Mouse (Mus musculus) forebrain, embryonic 12.5 days (tissue): Measurements from ENCODE around the gene Fstl4. TPM values are rescaled to one million over a fixed set of nuclear protein-coding genes. Genes with fewer than 3 reads are reported as not detected.
A peak's percentile ranks its signal among the peaks of the same experiment; 100 is the strongest.

ENCODE experiments used
- ATAC-seq: fragments of 200-750 bp; cut with Nextera tagmentation; 2 replicates; pipeline ENCODE4 v1.8.0; 2017; ENCODE audit warnings: moderate TSS enrichment; ENCODE audit not compliant: low FRiP score
- H3K27ac ChIP-seq: fragments of 300-500 bp; sonication (generic); 2 replicates; pipeline ENCODE4 v1.5.1; 2016; ENCODE audit warnings: mild to moderate bottlenecking
- H3K27me3 ChIP-seq: fragments of 300-500 bp; sonication (generic); 2 replicates; pipeline ENCODE4 v1.6.1; 2016; ENCODE audit warnings: mild to moderate bottlenecking
- H3K36me3 ChIP-seq: fragments of 300-500 bp; sonication (generic); replicated peaks from 2 replicates; pipeline ENCODE4 v1.6.1; 2016; ENCODE audit warnings: mild to moderate bottlenecking
- H3K4me1 ChIP-seq: fragments of 300-500 bp; sonication (generic); 2 replicates; pipeline ENCODE4 v1.6.1; 2016
- H3K4me2 ChIP-seq: fragments of 300-500 bp; sonication (generic); 2 replicates; pipeline ENCODE4 v1.6.1; 2016; ENCODE audit warnings: mild to moderate bottlenecking, moderate library complexity
- H3K4me3 ChIP-seq: fragments of 300-500 bp; sonication (generic); replicated peaks from 2 replicates; pipeline ENCODE4 v1.5.1; 2016; ENCODE audit warnings: mild to moderate bottlenecking
- H3K9ac ChIP-seq: fragments of 300-500 bp; sonication (generic); 2 replicates; pipeline ENCODE4 v1.6.1; 2016; ENCODE audit warnings: mild to moderate bottlenecking
- H3K9me3 ChIP-seq: fragments of 300-500 bp; sonication (generic); 2 replicates; pipeline ENCODE4 v1.6.1; 2016
- WGBS: fragments of 180-500 bp; shearing (Covaris S2); methylation state at CpG from one replicate; pipeline ENCODE4 v1.1.7; 2016; 5-methylcytosine and 5-hydroxymethylcytosine counted together
- polyA plus RNA-seq: library from polyadenylated mRNA; unstranded; fragments of >200 nt; fragmentation: Nextera tagmentation; extraction: Ambion mirVana; gene quantifications from 2 replicates; pipeline ENCODE4 v1.2.1, GENCODE M21; 2016

Fstl4 gene
- polyA plus RNA-seq, 1 experiment from 2014 or later: 1.0 TPM

- H3K4me3 ChIP-seq: no peak overlapping the region
- no peaks in the 10 kb centered on the region for H3K27me3 ChIP-seq
- no peak for ATAC-seq
- no peaks in the 10 kb centered on the region for H3K4me1 ChIP-seq
- no peak overlapping the region for H3K4me2 ChIP-seq
- H3K9me3 ChIP-seq: 0 out of 2 replicates have a peak, but pooled peaks cover 5% of the 10 kb centered on the region
- H3K36me3 ChIP-seq: no peaks in the 10 kb centered on the region
- H3K27ac ChIP-seq: no peak overlapping the region
- H3K9ac ChIP-seq: no peak overlapping the region
- 65% methylated on average over 2 of the region's 2 CpGs for WGBS
Observed at GRCm38 (mm10) chr11:52877662-52878061, 113.2 kb downstream of the Fstl4 start.

GRCm38 (mm10) chr11:52879958-52880357 lies 115.5 kb downstream of the Fstl4 start:
- Histone ChIP-seq H3K4me2 (no peak overlapping the region), H3K9ac (no peak overlapping the region), H3K36me3 (no peaks in the 10 kb centered on the region), H3K9me3 (no peaks in the 10 kb centered on the region), H3K4me3 (no peak overlapping the region), H3K4me1 (no peaks in the 10 kb centered on the region), H3K27ac (no peak overlapping the region), H3K27me3 (no peaks in the 10 kb centered on the region)
- 95% methylated on average over 2 of the region's 2 CpGs for WGBS
- no peak for ATAC-seq

GRCm38 (mm10) chr11:52886559-52887303 lies 122.3 kb downstream of the Fstl4 start:
- H3K27ac ChIP-seq: no peak overlapping the region
- no peak overlapping the region for H3K4me2 ChIP-seq
- 0 out of 2 replicates have a peak, but pooled peaks cover 7% of the 10 kb centered on the region for H3K27me3 ChIP-seq
- H3K36me3 ChIP-seq: no peaks in the 10 kb centered on the region
- 16% methylated on average over 6 of the region's 6 CpGs for whole genome bisulfite sequencing
- H3K9ac ChIP-seq: no peak overlapping the region
- ATAC-seq: no peak
- no peaks in the 10 kb centered on the region for H3K9me3 ChIP-seq
- H3K4me1 ChIP-seq: peaks cover 19% of the 10 kb centered on the region
- H3K4me3 ChIP-seq: no peak overlapping the region

- Histone ChIP-seq H3K4me1 (peaks cover 19% of the 10 kb centered on the region), H3K9me3 (no peaks in the 10 kb centered on the region), H3K36me3 (no peaks in the 10 kb centered on the region), H3K4me3 (no peak overlapping the region), H3K4me2 (no peak overlapping the region), H3K27me3 (0 out of 2 replicates have a peak, but pooled peaks cover 7% of the 10 kb centered on the region), H3K9ac (no peak overlapping the region), H3K27ac (no peak overlapping the region)
- 14% methylated on average over 6 of the region's 6 CpGs for WGBS
- no peak for ATAC-seq
Observed at GRCm38 (mm10) chr11:52888150-52888549, 123.7 kb downstream of the Fstl4 start.

- Histone ChIP-seq H3K4me2 (no peak overlapping the region), H3K27me3 (0 out of 2 replicates have a peak, but pooled peaks cover 7% of the 10 kb centered on the region), H3K9me3 (no peaks in the 10 kb centered on the region), H3K36me3 (no peaks in the 10 kb centered on the region), H3K27ac (no peak overlapping the region), H3K4me1 (peaks cover 19% of the 10 kb centered on the region), H3K9ac (no peak overlapping the region), H3K4me3 (no peak overlapping the region)
- ATAC-seq: no peak
- 88% methylated on average over 4 of the region's 4 CpGs for WGBS
Observed at GRCm38 (mm10) chr11:52889527-52889926, 125.1 kb downstream of the Fstl4 start.

GRCm38 (mm10) chr11:52890156-52890555 lies 125.7 kb downstream of the Fstl4 start:
- Histone ChIP-seq H3K4me1 (peaks cover 19% of the 10 kb centered on the region), H3K9ac (no peak overlapping the region), H3K4me2 (no peak overlapping the region), H3K9me3 (no peaks in the 10 kb centered on the region), H3K27ac (no peak overlapping the region), H3K36me3 (no peaks in the 10 kb centered on the region), H3K4me3 (no peak overlapping the region), H3K27me3 (0 out of 2 replicates have a peak, but pooled peaks cover 7% of the 10 kb centered on the region)
- no peak for ATAC-seq
- WGBS: 87% methylated on average over 7 of the region's 7 CpGs

- H3K27me3 ChIP-seq: no peaks in the 10 kb centered on the region; the same call in 1 of the 2 replicates
- ATAC-seq: no peak
- WGBS: 79% methylated on average over 5 of the region's 5 CpGs
Observed at GRCm38 (mm10) chr11:52904101-52904500, 139.7 kb downstream of the Fstl4 start.

GRCm38 (mm10) chr11:52910788-52911187 lies 146.4 kb downstream of the Fstl4 start:
- WGBS: 45% methylated on average over 7 of the region's 7 CpGs
- no peak overlapping the region for H3K4me2 ChIP-seq
- no peak for ATAC-seq
- H3K36me3 ChIP-seq: no peaks in the 10 kb centered on the region
- H3K9me3 ChIP-seq: no peaks in the 10 kb centered on the region
- H3K27me3 ChIP-seq: no peaks in the 10 kb centered on the region
- H3K9ac ChIP-seq: no peak overlapping the region
- no peak overlapping the region for H3K27ac ChIP-seq
- no peak overlapping the region for H3K4me3 ChIP-seq
- H3K4me1 ChIP-seq: peaks cover 11% of the 10 kb centered on the region; the same call in 1 of the 2 replicates

More at GRCm38 (mm10) chr11:52904101-52904500, 139.7 kb downstream of the Fstl4 start:
- Histone ChIP-seq H3K36me3 (no peaks in the 10 kb centered on the region), H3K4me2 (no peak overlapping the region), H3K27ac (no peak overlapping the region), H3K4me1 (no peaks in the 10 kb centered on the region), H3K9ac (no peak overlapping the region), H3K9me3 (no peaks in the 10 kb centered on the region), H3K4me3 (no peak overlapping the region)

GRCm38 (mm10) chr11:52914431-52914830 lies 150.0 kb downstream of the Fstl4 start:
- no peak overlapping the region for H3K4me3 ChIP-seq
- ATAC-seq: no peak
- peaks cover 16% of the 10 kb centered on the region; the same call in 1 of the 2 replicates for H3K4me1 ChIP-seq
- H3K36me3 ChIP-seq: no peaks in the 10 kb centered on the region
- no peak overlapping the region for H3K27ac ChIP-seq
- H3K4me2 ChIP-seq: no peak overlapping the region
- no peaks in the 10 kb centered on the region for H3K9me3 ChIP-seq
- no peak overlapping the region for H3K9ac ChIP-seq
- H3K27me3 ChIP-seq: no peaks in the 10 kb centered on the region
- 92% methylated on average over 6 of the region's 6 CpGs for WGBS

GRCm38 (mm10) chr11:52915648-52916047 lies 151.2 kb downstream of the Fstl4 start:
- WGBS: 90% methylated on average over 2 of the region's 2 CpGs
- ATAC-seq: no peak
- no peaks in the 10 kb centered on the region for H3K27me3 ChIP-seq
- H3K9me3 ChIP-seq: no peaks in the 10 kb centered on the region
- no peak overlapping the region for H3K27ac ChIP-seq
- no peaks in the 10 kb centered on the region for H3K36me3 ChIP-seq
- no peak overlapping the region for H3K9ac ChIP-seq
- no peak overlapping the region for H3K4me2 ChIP-seq
- H3K4me1 ChIP-seq: peaks cover 17% of the 10 kb centered on the region
- H3K4me3 ChIP-seq: no peak overlapping the region

- Histone ChIP-seq H3K4me3 (no peak overlapping the region), H3K27ac (no peak overlapping the region), H3K9ac (no peak overlapping the region), H3K36me3 (no peaks in the 10 kb centered on the region), H3K4me1 (peaks cover 11% of the 10 kb centered on the region), H3K27me3 (no peaks in the 10 kb centered on the region), H3K4me2 (no peak overlapping the region), H3K9me3 (no peaks in the 10 kb centered on the region)
- 34% methylated on average over 15 of the region's 15 CpGs for WGBS
- 0 out of 2 replicates have a peak, but pooled peaks have one; percentile 4 for ATAC-seq
Observed at GRCm38 (mm10) chr11:52919231-52919960, 155.0 kb downstream of the Fstl4 start.

- Histone ChIP-seq H3K4me2 (no peak overlapping the region), H3K4me1 (peaks cover 9% of the 10 kb centered on the region)
Observed at GRCm38 (mm10) chr11:52924196-52924595, 159.8 kb downstream of the Fstl4 start.

More at GRCm38 (mm10) chr11:52924196-52924595, 159.8 kb downstream of the Fstl4 start:
- H3K9ac ChIP-seq: no peak overlapping the region
- no peaks in the 10 kb centered on the region for H3K9me3 ChIP-seq
- H3K4me3 ChIP-seq: no peak overlapping the region
- WGBS: 80% methylated on average over 2 of the region's 2 CpGs
- no peak overlapping the region for H3K27ac ChIP-seq
- ATAC-seq: no peak
- H3K27me3 ChIP-seq: no peaks in the 10 kb centered on the region
- H3K36me3 ChIP-seq: no peaks in the 10 kb centered on the region
